Mouse (Mus musculus) kidney, adult 2 months (tissue): Measurements from ENCODE around the gene Ttc30b.

Experiments
- CTCF ChIP-seq: fragments of 200-500 bp; conservative IDR thresholded peaks from 2 replicates; pipeline ENCODE4 v1.5.1; 2011; ENCODE audit warnings: low read depth, mild to moderate bottlenecking, control low read depth, low read length, moderate library complexity, mixed read lengths; ENCODE audit not compliant: insufficient read depth, insufficient read length
- POLR2A ChIP-seq: fragments of 200-500 bp; IDR thresholded peaks from one replicate; pipeline ENCODE4 v1.6.1; 2011; ENCODE audit warnings: low read depth, low read length, control low read depth

DNA sequence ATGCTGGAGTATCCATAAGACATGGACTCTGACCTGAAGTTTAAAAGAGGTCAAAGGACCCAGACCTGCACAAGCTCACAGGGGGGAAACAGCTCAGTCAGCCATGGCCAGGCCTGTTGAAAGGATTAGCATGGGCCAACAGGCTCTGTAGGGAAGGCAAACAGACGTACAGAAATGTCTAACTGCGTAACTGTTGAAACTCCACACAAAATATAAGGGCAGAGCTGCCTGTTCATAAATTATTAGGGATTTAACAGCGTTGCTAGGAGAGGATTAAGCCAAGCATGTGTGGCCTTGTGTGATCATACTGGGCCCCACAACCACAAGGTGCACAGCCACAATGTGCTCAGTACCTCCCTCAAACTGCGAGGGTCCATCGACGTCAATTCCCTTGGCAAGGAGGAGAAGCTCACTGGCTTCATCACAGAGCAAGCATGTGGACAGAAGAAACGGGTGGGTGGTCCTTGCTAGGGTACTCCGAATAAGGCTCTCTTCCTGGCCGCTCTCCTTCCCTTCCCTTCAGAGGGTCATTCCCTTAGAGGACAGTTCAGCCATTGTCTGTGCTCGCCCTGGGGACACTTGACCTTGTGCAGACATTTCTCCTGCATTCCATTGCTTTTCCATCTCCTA lies 24.9 kb upstream of the Ttc30b start:
- TF ChIP-seq CTCF (no peak), POLR2A (no peak)
